Mouse (Mus musculus) frontal cortex, adult (tissue): ENCODE measurements around the gene Canx.

Source experiments
- ATAC-seq: cut with Nextera tagmentation; 2 replicates; pipeline ENCODE4 v1.9.2; 2017; ENCODE audit warnings: mild to moderate bottlenecking, moderate library complexity, mixed read lengths; ENCODE audit not compliant: low TSS enrichment

The Canx gene

DNA sequence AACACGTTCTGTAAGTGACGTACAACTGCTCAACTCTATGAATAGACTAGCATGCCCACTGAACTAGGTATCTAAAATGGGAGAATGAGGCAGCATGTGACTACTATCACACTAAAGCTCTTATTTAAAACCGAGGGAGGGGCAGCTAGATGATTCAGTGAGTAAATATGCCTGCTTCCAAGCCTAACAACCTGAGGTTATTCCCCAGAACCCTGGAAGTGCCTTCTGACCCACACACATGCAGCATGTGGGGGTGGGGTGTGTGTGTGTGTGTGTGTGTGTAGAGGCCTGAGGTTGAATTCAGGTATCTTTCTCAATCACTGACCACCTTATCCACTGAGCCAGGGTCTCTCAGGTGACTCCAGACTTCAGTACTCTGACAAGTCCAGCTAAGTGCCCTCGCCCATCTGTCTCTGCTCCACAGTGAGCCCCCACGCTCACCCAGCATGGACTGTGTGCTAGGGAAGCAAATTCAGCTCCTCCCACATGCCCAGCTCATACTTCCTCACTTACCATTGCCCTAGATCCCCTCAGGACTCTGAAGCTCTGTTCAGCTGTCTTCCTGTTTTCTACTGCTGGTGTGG lies 49.8 kb downstream of the Canx start:
- ATAC-seq, result peak; percentile 72

DNA sequence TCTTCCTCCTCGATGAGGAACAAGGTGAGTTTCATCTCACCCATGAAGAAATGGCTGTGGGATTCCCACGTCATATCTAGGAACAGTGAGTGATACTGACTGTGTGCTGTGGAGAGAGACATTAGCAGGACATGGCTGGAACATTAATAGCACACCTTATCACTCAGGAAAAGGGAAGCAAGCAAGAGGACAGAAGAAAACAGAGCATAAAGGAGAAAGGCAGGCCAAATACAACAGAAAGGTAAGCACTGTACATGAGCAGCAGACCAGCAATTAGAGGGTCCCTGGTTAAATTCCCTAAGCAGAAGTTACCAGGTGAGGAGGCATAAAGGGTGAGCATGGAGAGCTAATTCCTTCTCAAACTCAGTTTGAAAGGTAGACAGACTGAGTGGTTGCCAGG lies 50.4 kb downstream of the Canx start:
- no peak for ATAC-seq

DNA sequence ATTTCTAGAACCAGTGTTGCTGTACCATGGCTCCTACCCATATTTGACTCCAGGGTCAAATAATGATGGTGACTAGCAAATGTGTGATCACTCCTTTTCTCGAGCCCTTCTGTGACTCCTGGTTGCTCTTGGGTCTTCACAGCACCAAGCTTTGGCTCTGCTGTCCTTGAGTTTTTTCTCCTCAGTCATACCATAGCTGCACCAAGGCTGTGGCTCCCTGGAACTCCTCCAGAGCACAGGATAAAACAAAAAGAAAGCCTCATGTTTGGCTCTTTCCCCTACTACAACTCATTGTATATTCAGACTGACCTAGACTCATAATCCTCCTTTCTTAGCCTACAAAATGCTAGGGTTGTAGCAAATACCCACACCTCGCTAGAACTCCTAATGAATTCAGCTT lies 52.7 kb downstream of the Canx start:
- ATAC-seq, result no peak

DNA sequence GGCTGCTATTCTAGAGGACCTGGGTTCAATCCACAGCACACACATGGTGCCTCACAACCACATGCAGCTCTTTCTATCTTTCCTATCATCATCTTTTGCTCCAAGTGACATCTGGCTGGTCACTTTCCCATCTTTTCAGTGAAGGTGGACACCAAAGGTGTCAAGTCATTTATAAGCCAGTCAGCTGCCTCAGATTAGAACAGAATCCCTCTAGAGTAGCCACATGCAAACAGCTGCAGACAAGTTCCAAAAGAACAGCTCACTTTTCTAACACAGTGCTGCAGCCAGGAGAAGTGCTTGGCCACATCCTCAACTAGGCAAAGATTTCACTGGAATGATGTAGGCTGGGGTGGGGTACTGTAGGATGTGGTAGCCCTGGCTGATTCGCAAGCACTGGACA lies 55.6 kb downstream of the Canx start:
- ATAC-seq, result no peak

DNA sequence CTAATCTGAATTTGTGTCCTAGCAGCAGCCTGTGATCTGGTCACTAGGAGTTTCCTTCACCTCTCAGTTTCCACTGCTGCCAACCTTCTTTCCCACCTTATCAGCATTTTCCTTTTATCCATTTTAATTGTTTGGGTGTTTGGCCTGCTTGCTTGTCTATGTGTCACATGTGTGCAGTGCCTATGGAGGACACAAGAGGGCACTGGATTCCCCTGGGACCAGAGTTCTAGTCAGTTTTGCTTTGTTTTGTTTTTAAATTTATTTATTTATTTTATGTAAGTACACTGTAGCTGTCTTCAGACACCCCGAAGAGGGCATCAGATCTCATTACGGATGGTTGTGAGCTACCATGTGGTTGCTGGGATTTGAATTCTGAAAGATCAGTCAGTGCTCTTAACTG lies 56.3 kb downstream of the Canx start:
- no peak for ATAC-seq

DNA sequence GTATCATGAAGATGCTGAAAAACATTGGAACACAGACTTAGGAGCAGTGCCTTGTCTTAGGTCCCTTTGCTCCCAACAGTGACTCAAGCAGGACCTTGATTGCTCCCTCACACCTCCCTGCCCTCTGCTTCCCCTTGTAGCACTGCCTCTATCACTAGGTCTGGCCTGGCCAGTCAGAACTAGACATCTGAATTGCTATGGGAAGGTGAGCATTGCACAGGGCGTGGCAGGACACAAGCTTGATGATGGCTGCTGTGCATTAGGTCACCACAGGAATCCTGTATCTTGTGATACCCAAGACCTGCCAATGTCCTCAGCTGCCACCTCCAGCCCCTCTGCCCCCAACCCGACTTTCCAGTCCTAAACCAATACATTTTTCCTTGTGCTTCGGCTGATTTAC lies 58.5 kb downstream of the Canx start:
- no peak for ATAC-seq

DNA sequence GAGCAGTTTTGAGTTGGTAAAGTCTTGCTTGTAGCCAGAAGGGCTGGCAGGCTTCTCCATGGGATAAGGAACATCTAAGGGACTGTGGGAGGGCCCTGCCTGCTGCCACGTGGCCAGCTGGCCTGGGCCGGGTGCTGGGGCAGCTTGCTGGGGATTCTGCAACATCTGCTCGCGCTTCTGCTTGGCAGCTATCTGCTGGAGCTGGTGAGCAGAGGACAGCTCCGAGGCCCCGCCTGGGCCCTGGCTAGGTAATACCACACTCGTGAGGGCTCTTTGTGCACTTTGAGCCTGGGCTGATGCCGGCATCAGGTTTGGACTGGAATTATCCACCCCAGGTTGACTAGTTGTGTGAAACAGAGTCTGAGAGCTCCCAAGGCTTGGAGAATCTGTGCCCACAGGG lies 59.5 kb downstream of the Canx start:
- ATAC-seq, result peak; percentile 36; the same call in 1 of the 2 replicates

DNA sequence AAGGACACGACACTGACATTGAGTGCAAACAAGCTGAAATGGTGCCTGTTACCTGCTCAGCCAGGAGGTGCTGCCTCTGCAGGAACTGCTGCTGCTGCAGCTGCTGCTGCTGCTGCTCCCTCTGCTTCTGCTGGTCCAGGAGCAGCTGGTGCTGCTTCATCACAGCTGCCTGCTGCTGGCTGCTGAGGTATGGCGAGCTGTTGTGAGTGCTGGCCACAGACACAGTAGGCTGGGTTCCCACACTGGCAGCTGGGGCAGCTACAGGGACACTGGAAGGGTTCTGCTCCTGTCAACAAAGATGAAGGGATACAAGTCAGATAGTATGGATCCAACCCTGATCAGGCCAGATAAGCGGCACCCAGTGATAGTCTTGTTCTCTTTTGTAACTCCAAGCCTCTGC lies 62.3 kb downstream of the Canx start:
- no peak for ATAC-seq

DNA sequence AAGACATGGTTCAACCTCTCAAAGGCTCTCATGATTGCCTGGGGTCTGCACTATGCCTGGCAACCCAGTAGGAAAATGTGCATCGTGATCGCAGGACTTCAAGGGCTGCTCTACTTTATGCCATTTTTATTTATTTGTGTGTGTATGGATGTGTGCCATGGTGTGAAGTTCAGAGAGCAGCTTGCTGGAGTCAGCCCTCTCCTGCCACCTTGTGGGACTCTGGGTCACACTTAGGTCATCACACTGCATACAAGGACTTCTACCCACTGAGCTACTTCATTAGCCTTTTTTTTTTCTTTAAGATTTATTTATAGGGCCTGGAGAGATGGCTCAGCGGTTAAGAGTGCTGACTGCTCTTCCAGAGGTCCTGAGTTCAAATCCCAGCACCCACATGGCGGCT lies 63.5 kb downstream of the Canx start:
- ATAC-seq, result no peak

DNA sequence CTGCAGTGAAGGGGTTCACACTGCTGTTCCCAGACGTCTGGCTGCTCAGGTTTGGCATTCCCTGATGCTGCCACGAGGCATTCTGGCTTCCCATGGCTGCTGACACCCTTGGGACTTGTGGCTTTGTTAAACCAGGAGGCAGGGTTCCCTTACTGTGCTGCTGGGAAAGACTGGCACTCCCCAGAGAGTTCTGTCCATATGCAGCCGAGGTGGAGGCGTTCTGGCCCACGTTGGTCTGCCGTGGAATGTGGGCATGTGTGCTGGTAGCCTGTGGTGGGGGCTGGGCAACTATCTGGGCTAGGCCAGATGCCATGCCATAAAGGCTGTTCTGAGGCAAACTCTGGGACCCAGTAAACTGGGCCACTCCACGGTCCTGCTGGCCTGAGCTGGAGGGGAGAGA lies 67.2 kb downstream of the Canx start:
- ATAC-seq, result peak; percentile 56

DNA sequence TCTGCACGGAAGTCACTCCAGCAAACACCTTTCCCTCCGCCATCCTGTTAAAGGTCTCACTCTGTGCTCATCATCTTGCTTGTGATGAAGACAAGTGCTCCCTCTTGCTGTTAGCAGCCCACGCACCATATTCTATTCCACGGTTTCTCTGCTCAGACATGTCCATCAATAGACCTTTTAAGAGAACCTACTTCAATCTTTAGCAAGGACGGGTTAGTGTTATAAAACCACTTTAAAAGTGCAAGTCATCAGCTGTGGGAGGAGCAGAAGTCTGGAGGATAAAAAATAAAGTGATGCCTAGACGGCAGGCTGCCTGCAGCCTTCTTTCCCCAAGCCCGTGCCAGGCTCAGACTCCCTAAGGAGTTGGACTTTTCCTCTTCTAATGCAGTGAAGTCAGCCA lies 68.9 kb downstream of the Canx start:
- ATAC-seq, result peak; percentile 18

DNA sequence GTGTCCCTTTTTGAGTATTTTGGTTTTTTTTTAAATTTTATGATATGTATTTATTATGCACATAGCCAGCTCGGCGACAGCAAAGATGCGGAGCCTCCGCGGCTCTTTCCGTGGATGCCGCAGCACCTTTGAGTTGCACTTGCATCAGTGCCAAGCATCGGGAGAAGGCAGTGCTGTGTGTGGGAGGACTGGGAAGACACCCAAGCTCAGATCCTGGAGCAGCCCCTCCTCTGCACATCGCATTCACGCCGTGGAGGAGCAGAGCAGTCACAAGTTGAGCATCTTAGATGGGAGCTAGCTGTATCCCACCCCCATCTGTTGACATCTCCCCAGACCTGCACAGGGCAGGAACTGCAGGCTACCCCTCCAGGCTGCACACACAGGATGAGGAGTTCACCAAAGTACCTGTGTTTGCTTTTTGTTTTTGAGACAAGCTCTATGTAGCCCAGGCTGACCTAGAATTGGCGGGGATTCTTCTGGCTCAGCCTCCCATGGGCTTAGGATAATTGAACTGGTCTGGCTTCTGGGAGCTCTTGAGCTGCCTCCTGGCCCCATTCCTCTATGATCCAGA lies 71.4 kb downstream of the Canx start:
- peak; percentile 66 for ATAC-seq

DNA sequence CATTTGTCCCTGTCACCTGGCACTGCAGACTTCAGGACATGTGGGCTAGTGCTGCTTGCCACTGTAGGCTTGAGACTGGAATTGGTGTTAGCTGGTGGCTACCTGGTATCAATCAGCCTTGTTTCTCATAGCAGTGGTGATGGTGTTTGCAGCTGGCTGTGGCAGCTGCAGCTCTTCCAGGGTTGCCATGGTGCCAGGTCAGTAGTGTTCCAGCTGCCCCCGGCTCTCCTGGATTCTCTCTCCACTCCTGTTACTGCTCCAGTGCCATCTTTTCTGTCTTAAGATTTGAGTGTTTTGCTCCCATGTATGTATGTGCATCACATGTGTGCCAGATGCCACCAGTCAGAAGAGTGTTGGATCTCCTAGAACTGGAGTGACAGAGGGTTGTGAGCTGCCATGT lies 72.1 kb downstream of the Canx start:
- 0 out of 2 replicates have a peak, but pooled peaks have one; percentile 5 for ATAC-seq

DNA sequence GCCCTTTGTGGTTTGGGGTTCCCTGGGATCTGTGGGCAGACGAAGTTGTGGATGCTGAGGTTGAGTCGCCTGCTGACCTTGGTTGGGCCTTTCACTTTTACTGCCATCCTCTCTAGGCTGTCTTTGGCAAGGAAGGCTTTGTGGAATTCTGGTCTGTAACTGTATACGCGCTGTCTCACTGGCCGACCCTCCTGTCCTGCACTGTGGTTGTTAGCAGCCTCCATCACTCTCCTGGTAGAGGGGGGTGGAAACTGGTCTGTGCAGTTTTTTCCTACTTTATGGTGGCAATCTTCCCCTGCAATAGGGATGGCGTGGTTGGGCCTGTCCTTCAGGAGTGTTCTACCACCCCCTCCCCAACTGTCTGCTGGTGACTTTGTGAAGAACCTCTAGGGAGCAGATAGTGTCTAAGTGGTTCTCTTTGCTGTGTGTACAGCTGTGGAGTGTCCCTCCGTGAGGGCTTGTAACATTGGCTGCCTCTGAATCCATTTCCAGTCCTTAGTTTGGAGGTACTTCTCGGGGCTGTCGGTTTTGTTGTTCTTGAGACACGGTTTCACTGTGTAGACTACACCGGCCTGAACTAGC lies 72.7 kb downstream of the Canx start:
- no peak for ATAC-seq

DNA sequence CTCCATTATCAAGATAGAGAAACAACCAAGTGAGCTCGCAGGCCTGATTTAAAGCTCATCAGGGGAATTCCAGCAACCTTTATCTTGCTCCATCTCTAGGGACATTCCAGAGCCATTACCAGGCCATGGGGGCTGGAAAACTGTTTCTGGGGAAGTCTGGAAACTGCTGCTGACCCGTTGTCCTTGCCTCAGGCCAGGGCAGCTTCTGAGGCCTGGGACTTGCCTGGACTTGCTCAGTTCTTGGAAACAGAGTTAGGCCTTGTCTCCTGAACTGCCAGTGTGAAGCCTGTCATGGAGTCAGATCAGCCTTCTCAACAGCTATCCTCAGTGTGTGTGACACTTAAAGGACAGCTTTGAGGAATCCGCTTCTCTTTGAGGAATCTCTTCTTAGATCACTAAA lies 73.3 kb downstream of the Canx start:
- no peak for ATAC-seq

DNA sequence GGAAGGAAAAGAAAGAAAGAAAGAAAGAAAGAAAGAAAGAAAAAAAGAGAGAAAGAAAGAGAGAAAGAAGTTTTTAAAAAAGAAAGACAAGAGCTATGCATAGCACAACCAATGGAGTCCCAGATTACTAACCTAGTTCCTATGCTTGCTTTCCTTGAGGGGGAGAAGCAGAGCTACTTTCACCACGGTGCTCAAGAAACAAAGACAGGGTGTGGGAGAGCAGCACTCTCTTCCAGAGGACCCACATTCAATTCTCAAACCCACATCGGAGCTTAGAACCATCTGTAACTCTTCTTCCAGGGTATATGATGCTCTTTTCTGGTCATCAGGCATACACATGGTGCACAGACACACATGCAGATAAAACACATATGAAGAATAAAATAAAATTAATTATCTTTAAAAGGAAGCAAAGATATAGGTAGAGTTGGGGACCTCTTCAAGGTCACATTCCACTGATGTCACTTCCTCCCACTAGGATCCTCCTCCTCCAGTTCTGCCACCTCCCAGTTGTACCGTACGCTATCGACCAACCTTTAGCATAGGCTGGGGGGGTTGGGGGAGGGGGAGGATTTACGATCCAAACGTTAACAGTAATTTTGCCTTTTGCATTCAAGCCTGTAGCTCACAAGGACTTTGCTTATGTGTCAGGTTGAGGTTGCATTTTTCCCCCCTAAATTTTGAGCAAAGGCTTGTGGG lies 76.9 kb downstream of the Canx start:
- ATAC-seq, result peak; percentile 66

DNA sequence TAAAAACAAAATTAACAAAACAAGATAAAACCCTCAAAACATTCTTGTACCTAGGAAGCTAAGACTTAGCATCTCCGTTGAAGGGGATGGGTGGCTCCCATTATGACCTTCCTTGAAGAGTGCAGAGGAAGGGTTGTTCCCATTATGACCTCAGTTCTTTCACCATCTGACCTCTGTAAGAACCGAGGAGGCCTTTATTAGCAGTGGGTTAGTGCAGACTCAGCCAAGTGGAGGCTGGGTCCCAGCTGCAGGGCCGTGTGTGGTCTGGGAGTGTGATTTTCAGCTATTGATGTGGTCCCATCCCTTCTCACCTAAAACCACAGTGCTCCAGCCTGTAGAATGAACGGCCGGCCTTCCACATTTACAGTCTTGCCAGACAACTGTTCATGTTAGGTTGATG lies 80.2 kb downstream of the Canx start:
- no peak for ATAC-seq
